Mouse (Mus musculus) bone marrow, adult 2 months (tissue): ENCODE data around the gene Mpped1.

ENCODE experiments used
- CTCF ChIP-seq: fragments of 200-500 bp; IDR thresholded peaks from 2 replicates; pipeline ENCODE4 v1.5.1; 2011; ENCODE audit warnings: low read length, control low read depth; ENCODE audit not compliant: control insufficient read depth, insufficient read depth
- POLR2A ChIP-seq: fragments of 200-500 bp; IDR thresholded peaks from 2 replicates; pipeline ENCODE4 v1.6.1; 2011; ENCODE audit warnings: low read depth, mild to moderate bottlenecking, control low read depth, low read length, borderline replicate concordance; ENCODE audit not compliant: control insufficient read depth

DNA sequence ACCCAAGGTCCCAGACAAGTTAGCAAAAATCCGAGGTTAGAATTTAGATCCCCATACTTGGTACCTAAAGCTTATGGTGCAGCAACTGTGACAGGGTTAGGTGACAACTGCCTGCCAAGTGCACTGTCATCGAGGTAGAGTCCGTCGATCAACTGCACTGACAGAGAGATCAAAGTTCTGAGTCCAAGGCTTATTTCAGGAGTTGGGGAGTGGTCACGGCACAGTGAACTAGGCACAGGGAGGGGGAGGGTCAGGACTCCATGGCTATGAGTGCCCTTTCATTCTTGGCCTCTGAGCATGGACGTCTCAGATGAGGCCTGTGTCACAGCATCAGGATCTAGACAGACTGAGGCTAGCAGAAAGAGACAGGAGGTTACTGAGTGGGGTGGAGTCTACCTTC is 1.8 kb upstream of the Mpped1 start:
- TF ChIP-seq CTCF (no peak), POLR2A (no peak)
